Mouse (Mus musculus): ENCODE measurements at regions not wholly inside any gene's neighbourhood (a gene's known extent, or its start where the extent isn't known, plus 50 kb on each side); places are given as distances from the start of the nearest gene placed in this dataset.

DNA sequence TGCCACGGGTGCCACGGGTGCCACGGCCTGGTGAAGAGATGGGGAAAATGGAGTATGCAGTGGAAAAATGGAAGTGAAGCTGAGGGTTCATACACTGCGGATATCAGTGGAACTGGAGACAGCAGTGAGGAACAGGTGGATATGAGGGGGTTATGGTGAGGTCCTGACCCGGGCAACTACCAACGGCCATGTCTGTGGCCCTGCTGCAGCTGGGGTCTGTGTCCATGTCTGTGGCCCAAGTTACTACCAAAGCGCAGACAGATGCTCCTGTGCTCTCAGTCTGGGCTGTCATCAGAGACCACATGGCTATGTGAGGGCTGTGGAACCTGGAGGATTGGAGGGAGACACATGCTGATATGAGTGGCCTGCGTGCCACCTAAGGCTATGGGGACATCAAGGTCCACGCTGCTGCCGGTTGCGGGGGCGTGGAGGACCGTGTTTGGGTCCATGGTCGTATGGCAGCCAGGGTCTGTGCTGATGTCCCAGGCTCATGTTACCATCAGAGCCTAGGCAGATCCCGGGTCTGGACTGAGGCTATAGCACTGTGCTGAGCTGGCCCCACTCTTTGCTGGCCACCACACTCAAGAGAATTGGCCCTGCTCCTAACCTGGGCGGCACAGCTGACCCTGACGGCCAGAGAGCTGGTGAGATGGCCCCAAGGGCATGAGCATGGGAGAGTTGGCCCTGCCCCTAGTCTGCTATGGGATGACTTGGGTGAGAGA lies 128.6 kb downstream of the Map3k7 start:
- Histone ChIP-seq H3K4me3 (ENCODE audit: low read depth, low read length) (no peak overlapping the region), H3K27me3 (ENCODE audit: control insufficient read depth, insufficient read depth, low read length) (no peaks in the 10 kb centered on the region), H3K36me3 (ENCODE audit: control insufficient read depth, insufficient read depth, low read length) (no peaks in the 10 kb centered on the region), H3K27ac (ENCODE audit: insufficient read depth, low read depth, low read length) (no peak overlapping the region), H3K4me1 (ENCODE audit: control insufficient read depth, insufficient read depth, insufficient read length, low read length) (no peaks in the 10 kb centered on the region)
- TF ChIP-seq POLR2A (IDR thresholded peaks at IDR 0.05; ENCODE audit: low read depth, low read length) (no peak), CTCF (IDR thresholded peaks at IDR 0.05; ENCODE audit: extremely low read depth, insufficient read length, insufficient replicate concordance, low read depth, low read length) (no peak)
- WGBS, result 92% methylated on average over 17 of the region's 17 CpGs

DNA sequence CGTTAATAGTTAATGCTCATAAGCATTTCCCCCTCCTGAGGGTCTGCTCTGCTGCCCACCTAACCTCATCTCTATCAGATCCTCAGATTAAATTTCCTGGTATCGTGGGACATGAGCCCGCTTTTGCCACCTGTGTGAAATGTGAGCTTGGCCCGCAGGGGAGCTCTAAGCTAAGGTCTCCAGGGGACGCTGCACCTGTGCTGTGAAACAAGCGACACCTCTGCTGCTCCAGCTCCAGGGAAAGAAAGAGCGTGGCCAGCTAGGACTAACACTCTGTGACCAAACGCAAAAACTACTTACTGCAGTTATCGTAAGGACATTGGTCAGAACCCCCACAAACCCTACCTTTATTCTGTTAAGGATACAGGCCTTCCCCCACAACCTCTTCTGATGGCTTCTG lies 134.3 kb downstream of the Map3k7 start:
- H3K27ac ChIP-seq (ENCODE audit: insufficient read depth, low read depth, low read length), result no peak overlapping the region
- no peak overlapping the region for H3K4me3 ChIP-seq (ENCODE audit: low read depth, low read length)
- H3K36me3 ChIP-seq (ENCODE audit: control insufficient read depth, insufficient read depth, low read length), result no peaks in the 10 kb centered on the region
- H3K27me3 ChIP-seq (ENCODE audit: control insufficient read depth, insufficient read depth, low read length), result no peaks in the 10 kb centered on the region
- peaks cover 15% of the 10 kb centered on the region for H3K4me1 ChIP-seq (ENCODE audit: control insufficient read depth, insufficient read depth, insufficient read length, low read length)
- WGBS, result 84% methylated on average over 9 of the region's 9 CpGs
- no peak for TF ChIP-seq CTCF (IDR thresholded peaks at IDR 0.05; ENCODE audit: extremely low read depth, insufficient read length, insufficient replicate concordance, low read depth, low read length)
- no peak for TF ChIP-seq POLR2A (IDR thresholded peaks at IDR 0.05; ENCODE audit: low read depth, low read length)

DNA sequence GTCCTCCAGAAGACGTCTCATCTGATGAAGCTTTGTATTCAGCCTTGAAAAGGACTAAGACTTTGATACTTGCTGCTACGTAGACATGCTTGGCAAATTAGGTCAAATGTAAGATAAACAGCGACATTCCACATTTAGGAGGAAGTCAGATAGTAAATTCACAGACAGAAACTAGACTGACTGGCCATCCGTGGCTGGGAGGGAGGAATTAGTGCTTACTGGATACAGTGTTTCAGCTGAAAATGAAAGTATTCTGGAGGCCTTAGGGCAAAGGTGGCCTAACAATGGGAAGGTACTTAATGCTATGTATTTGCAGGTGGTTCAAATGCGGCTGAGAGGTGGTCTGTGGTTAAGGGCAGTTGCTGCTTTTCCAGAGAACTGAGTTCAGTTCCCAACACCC lies 137.1 kb downstream of the Map3k7 start:
- 9% methylated on average over 5 of the region's 5 CpGs for WGBS
- Histone ChIP-seq H3K27ac (ENCODE audit: insufficient read depth, low read depth, low read length) (0 out of 2 replicates have a peak overlapping the region, but pooled peaks have one; percentile 12), H3K27me3 (ENCODE audit: control insufficient read depth, insufficient read depth, low read length) (no peaks in the 10 kb centered on the region), H3K36me3 (ENCODE audit: control insufficient read depth, insufficient read depth, low read length) (no peaks in the 10 kb centered on the region), H3K4me3 (ENCODE audit: low read depth, low read length) (no peak overlapping the region), H3K4me1 (ENCODE audit: control insufficient read depth, insufficient read depth, insufficient read length, low read length) (peaks cover 15% of the 10 kb centered on the region)
- no peak for TF ChIP-seq CTCF (IDR thresholded peaks at IDR 0.05; ENCODE audit: extremely low read depth, insufficient read length, insufficient replicate concordance, low read depth, low read length)
- TF ChIP-seq POLR2A (IDR thresholded peaks at IDR 0.05; ENCODE audit: low read depth, low read length), result no peak

DNA sequence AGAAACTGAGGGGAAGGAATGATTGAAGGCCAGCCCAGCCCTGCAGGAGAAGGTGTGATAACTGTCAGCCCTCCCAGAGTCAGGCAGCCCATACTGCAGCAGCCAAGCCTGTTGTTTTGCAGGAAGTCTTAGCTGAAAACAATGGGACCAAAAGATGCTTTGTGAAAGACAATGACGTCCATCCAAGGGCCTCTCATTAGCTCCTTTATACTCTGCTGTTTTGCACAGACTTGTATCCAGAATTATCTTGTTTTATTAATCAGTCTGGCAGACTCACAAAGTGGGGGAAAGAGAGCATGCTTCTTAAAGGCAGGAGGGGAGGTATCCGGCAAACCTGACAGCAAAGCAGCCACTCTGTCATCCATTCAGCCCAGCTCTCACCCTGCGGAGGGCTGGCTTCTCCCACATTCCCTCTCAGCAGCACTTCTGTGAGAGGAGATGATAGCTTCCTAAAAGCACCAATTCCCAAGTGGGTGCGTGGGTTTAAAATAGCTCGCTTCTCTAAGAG lies 131.9 kb upstream of the Bach2 start:
- H3K4me1 ChIP-seq (ENCODE audit: control insufficient read depth, insufficient read depth, insufficient read length, low read length), result peaks cover 2% of the 10 kb centered on the region
- TF ChIP-seq CTCF (IDR thresholded peaks at IDR 0.05; ENCODE audit: extremely low read depth, insufficient read length, insufficient replicate concordance, low read depth, low read length) (no peak), POLR2A (IDR thresholded peaks at IDR 0.05; ENCODE audit: low read depth, low read length) (no peak)
- H3K27me3 ChIP-seq (ENCODE audit: control insufficient read depth, insufficient read depth, low read length), result no peaks in the 10 kb centered on the region
- 74% methylated on average over 5 of the region's 5 CpGs for WGBS
- H3K27ac ChIP-seq (ENCODE audit: insufficient read depth, low read depth, low read length), result no peak overlapping the region
- H3K4me3 ChIP-seq (ENCODE audit: low read depth, low read length), result no peak overlapping the region
- no peaks in the 10 kb centered on the region for H3K36me3 ChIP-seq (ENCODE audit: control insufficient read depth, insufficient read depth, low read length)

DNA sequence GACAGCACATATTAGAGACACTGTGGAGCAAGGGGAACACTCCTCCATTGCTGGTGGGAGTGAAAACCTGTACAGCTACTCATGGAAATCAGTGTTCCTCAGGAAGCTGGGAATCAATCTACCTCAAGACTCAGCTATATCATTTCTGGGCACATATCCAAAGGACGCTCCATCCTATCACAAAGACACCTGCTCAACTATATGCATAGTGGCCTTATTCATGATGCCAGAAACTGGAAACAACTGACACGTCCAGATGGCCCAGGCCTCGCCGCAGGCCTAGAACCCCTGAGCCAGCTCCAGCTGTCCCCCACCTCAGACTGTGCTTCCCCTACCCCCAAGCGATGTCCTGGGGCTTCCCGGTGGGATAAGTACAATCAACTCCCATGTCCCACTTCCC lies 116.3 kb upstream of the Bach2 start:
- no peaks in the 10 kb centered on the region for H3K27me3 ChIP-seq (ENCODE audit: control insufficient read depth, insufficient read depth, low read length)
- TF ChIP-seq CTCF (IDR thresholded peaks at IDR 0.05; ENCODE audit: extremely low read depth, insufficient read length, insufficient replicate concordance, low read depth, low read length) (no peak), POLR2A (IDR thresholded peaks at IDR 0.05; ENCODE audit: low read depth, low read length) (no peak)
- no peak overlapping the region for H3K27ac ChIP-seq (ENCODE audit: insufficient read depth, low read depth, low read length)
- no peaks in the 10 kb centered on the region for H3K4me1 ChIP-seq (ENCODE audit: control insufficient read depth, insufficient read depth, insufficient read length, low read length)
- 83% methylated on average over 6 of the region's 6 CpGs for WGBS
- H3K4me3 ChIP-seq (ENCODE audit: low read depth, low read length), result no peak overlapping the region
- no peaks in the 10 kb centered on the region for H3K36me3 ChIP-seq (ENCODE audit: control insufficient read depth, insufficient read depth, low read length)

DNA sequence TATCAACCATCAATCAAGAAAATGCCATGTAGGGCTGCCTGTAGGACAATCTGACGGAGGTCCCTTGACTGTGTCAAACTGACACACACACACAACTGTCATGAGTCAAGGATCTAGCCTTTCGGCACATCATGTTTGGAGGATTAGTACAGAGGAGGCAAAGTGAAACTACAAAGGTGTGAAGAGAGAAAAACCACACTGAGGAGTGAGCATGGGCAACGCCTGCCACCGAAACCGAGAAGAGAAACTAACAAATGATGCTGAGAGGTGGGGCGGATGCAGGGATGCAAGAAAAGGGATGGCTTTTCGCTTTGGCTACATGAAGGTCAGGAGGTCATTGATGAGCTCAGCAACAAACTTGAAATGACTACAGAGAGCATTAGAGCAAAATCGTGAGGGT lies 111.8 kb upstream of the Bach2 start:
- WGBS, result 81% methylated on average over 8 of the region's 8 CpGs
- Histone ChIP-seq H3K36me3 (ENCODE audit: control insufficient read depth, insufficient read depth, low read length) (no peaks in the 10 kb centered on the region), H3K27ac (ENCODE audit: insufficient read depth, low read depth, low read length) (no peak overlapping the region), H3K4me1 (ENCODE audit: control insufficient read depth, insufficient read depth, insufficient read length, low read length) (no peaks in the 10 kb centered on the region), H3K4me3 (ENCODE audit: low read depth, low read length) (no peak overlapping the region), H3K27me3 (ENCODE audit: control insufficient read depth, insufficient read depth, low read length) (no peaks in the 10 kb centered on the region)
- TF ChIP-seq CTCF (IDR thresholded peaks at IDR 0.05; ENCODE audit: extremely low read depth, insufficient read length, insufficient replicate concordance, low read depth, low read length) (no peak), POLR2A (IDR thresholded peaks at IDR 0.05; ENCODE audit: low read depth, low read length) (no peak)

DNA sequence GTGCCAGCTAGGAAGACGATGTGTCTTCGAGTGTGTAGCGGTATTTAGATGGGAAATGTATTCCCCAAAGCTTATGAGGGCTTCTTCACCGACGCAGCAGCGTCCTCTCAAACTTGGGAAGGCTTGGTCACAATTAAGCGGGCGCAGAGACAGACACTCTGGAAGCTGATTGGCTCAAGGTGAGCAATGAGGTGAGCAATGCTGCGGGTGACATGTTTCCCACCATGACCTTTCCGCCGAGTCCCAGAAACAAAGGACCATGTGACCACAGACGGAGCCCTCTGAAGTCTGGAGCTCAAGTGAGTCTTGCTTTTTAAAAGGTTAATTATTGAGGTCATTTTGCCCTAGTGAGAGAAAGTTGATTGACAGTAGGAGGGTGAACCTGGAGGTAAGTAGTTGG lies 108.0 kb upstream of the Bach2 start:
- Histone ChIP-seq H3K4me1 (ENCODE audit: control insufficient read depth, insufficient read depth, insufficient read length, low read length) (no peaks in the 10 kb centered on the region), H3K36me3 (ENCODE audit: control insufficient read depth, insufficient read depth, low read length) (no peaks in the 10 kb centered on the region), H3K27me3 (ENCODE audit: control insufficient read depth, insufficient read depth, low read length) (no peaks in the 10 kb centered on the region), H3K4me3 (ENCODE audit: low read depth, low read length) (no peak overlapping the region), H3K27ac (ENCODE audit: insufficient read depth, low read depth, low read length) (no peak overlapping the region)
- TF ChIP-seq POLR2A (IDR thresholded peaks at IDR 0.05; ENCODE audit: low read depth, low read length) (no peak), CTCF (IDR thresholded peaks at IDR 0.05; ENCODE audit: extremely low read depth, insufficient read length, insufficient replicate concordance, low read depth, low read length) (no peak)
- 81% methylated on average over 12 of the region's 12 CpGs for WGBS

Data from small intestine, adult 2 months (tissue).